Mouse (Mus musculus) CH12.LX (cell line): ENCODE measurements around the gene Dpf3. TPM values are rescaled to one million over a fixed set of nuclear protein-coding genes. Genes with fewer than 3 reads are reported as not detected.

Experiments used
- DNase-seq: peaks from one replicate; pipeline ENCODE4 v3.0.0-alpha.2; 2013; ENCODE audit errors: extremely low read depth
- H3K27ac ChIP-seq: 2 replicates; pipeline ENCODE4 v1.5.1; 2012; ENCODE audit warnings: low read depth, mild to moderate bottlenecking, control low read depth, moderate library complexity; ENCODE audit not compliant: insufficient read depth
- H3K27me3 ChIP-seq: replicated peaks from 2 replicates; pipeline ENCODE3; 2012; ENCODE audit warnings: inconsistent platforms
- H3K36me3 ChIP-seq, 2 experiments: replicated peaks in 1 of 2; 2 replicates each; pipeline versions ENCODE3 to v1.6.1; 2012; ENCODE audit warnings: inconsistent platforms in 1 of 2, low read length in 1 of 2, mild to moderate bottlenecking in 1 of 2, mixed read lengths in 1 of 2, moderate library complexity in 1 of 2; ENCODE audit not compliant: control insufficient read depth in 1 of 2, insufficient read depth in 1 of 2
- H3K4me1 ChIP-seq, 2 experiments: 2 replicates each; pipeline ENCODE4 v1.6.1; 2012; ENCODE audit warnings: inconsistent platforms in 1 of 2, moderate library complexity in 1 of 2; ENCODE audit not compliant: insufficient read depth in 2 of 2, control insufficient read depth in 1 of 2
- H3K4me2 ChIP-seq: 2 replicates; pipeline ENCODE4 v1.6.1; 2012; ENCODE audit warnings: low read depth, mild to moderate bottlenecking, control low read depth; ENCODE audit not compliant: poor library complexity, insufficient read depth, severe bottlenecking
- H3K4me3 ChIP-seq, 3 experiments: fragments of 150-350 bp in 1 of 3; sonication (generic) in 1 of 3; replicated peaks in 1 of 3; 2 replicates each; pipeline versions ENCODE3 to v1.5.1; 2011 to 2012; ENCODE audit warnings: low read depth in 2 of 3, low read length in 2 of 3, mild to moderate bottlenecking in 2 of 3, moderate library complexity in 2 of 3, control low read depth in 1 of 3, improper control_type of control experiment in 1 of 3, inconsistent platforms in 1 of 3, mixed read lengths in 1 of 3; ENCODE audit not compliant: poor library complexity in 1 of 3
- H3K79me2 ChIP-seq: replicated peaks from 2 replicates; pipeline ENCODE4 v1.6.1; 2012; ENCODE audit warnings: mild to moderate bottlenecking, moderate library complexity; ENCODE audit not compliant: control insufficient read depth, poor library complexity, insufficient read depth, severe bottlenecking; ENCODE audit errors: extremely low read depth
- H3K9ac ChIP-seq: 2 replicates; pipeline ENCODE4 v1.6.1; 2012; ENCODE audit warnings: low read depth, mild to moderate bottlenecking, control low read depth, moderate library complexity; ENCODE audit not compliant: insufficient read depth
- H3K9me3 ChIP-seq: replicated peaks from 2 replicates; pipeline ENCODE3; 2012; ENCODE audit warnings: low read length, inconsistent platforms, mixed read lengths
- CHD1 ChIP-seq: IDR thresholded peaks from 2 replicates; pipeline ENCODE4 v1.6.1; 2012; ENCODE audit warnings: low read depth, low read length, improper control_type of control experiment, inconsistent platforms
- CHD2 ChIP-seq: IDR thresholded peaks from 2 replicates; pipeline ENCODE4 v1.6.1; 2011; ENCODE audit warnings: low read length, improper control_type of control experiment
- EP300 ChIP-seq: IDR thresholded peaks from 2 replicates; pipeline ENCODE4 v1.6.1; 2011; ENCODE audit warnings: low read length, improper control_type of control experiment
- HCFC1 ChIP-seq: IDR thresholded peaks from 2 replicates; pipeline ENCODE4 v1.6.1; 2012; ENCODE audit warnings: low read depth, mild to moderate bottlenecking, inconsistent platforms, low read length, improper control_type of control experiment
- MAX ChIP-seq: IDR thresholded peaks from 2 replicates; pipeline ENCODE4 v1.6.1; 2011; ENCODE audit warnings: low read length, improper control_type of control experiment
- MAZ ChIP-seq: IDR thresholded peaks from 2 replicates; pipeline ENCODE4 v1.6.1; 2012; ENCODE audit warnings: low read depth, mild to moderate bottlenecking, inconsistent platforms, low read length, improper control_type of control experiment, moderate library complexity
- MXI1 ChIP-seq: IDR thresholded peaks from 2 replicates; pipeline ENCODE4 v1.6.1; 2011; ENCODE audit warnings: mild to moderate bottlenecking, low read depth, low read length, improper control_type of control experiment
- RAD21 ChIP-seq: IDR thresholded peaks from 2 replicates; pipeline ENCODE4 v1.6.1; 2011; ENCODE audit warnings: low read depth, mild to moderate bottlenecking, low read length, improper control_type of control experiment, moderate library complexity
- SIN3A ChIP-seq: IDR thresholded peaks from 2 replicates; pipeline ENCODE4 v1.6.1; 2012; ENCODE audit warnings: low read length, improper control_type of control experiment, inconsistent platforms
- UBTF ChIP-seq: IDR thresholded peaks from 2 replicates; pipeline ENCODE4 v1.6.1; 2012; ENCODE audit warnings: low read depth, mild to moderate bottlenecking, inconsistent platforms, low read length, improper control_type of control experiment, moderate library complexity
- ZC3H11A ChIP-seq: IDR thresholded peaks from 2 replicates; pipeline ENCODE4 v1.6.1; 2012; ENCODE audit warnings: low read depth, mild to moderate bottlenecking, inconsistent platforms, low read length, improper control_type of control experiment
- ZMIZ1 ChIP-seq: IDR thresholded peaks from 2 replicates; pipeline ENCODE4 v1.6.1; 2012; ENCODE audit warnings: low read depth, mild to moderate bottlenecking, inconsistent platforms, low read length, improper control_type of control experiment
- ZNF384 ChIP-seq: IDR thresholded peaks from 2 replicates; pipeline ENCODE4 v1.6.1; 2012; ENCODE audit warnings: low read depth, low read length, improper control_type of control experiment, inconsistent platforms
- dilution Hi-C: fragments of 300-500 bp; cut with MboI; formaldehyde crosslinking; loops from 2 replicates; pipeline ENCODE4 v1.14.3; 2020; ENCODE audit warnings: low sequenced_read_pairs; ENCODE audit not compliant: extremely low pct_unique_long_range_greater_than_20kb, extremely low pct_ligation_motif_present
- in situ Hi-C: fragments of 300-500 bp; cut with MboI; formaldehyde crosslinking; loops from 3 replicates; pipeline ENCODE4 v1.14.3; 2019; ENCODE audit warnings: low sequenced_read_pairs, low pct_ligation_motif_present, low pct_unique_long_range_greater_than_20kb, mixed read lengths
- polyA plus RNA-seq: library from polyadenylated mRNA; unstranded; fragments of >175 nt; gene quantifications from 2 replicates; pipeline ENCODE4 v1.2.1, GENCODE M21; 2012; ENCODE audit warnings: low read depth; ENCODE audit not compliant: insufficient read length
- total RNA-seq, 2 experiments: library from RNA; depleted of rRNA; stranded (reverse); fragments of 300-350 nt in 1 of 2; fragments of >200 nt in 1 of 2; gene quantifications; 2 replicates each; pipeline ENCODE4 v1.2.3; 2012 to 2014

The Dpf3 gene
- total and polyA plus RNA-seq, 3 experiments: 0.42 to 1.2 (median 1.2) TPM

- TF ChIP-seq ZNF384: no peak
- no peak for TF ChIP-seq HCFC1
- TF ChIP-seq MXI1: no peak
- TF ChIP-seq MAX: no peak
- no peak for TF ChIP-seq SIN3A
- no peak for TF ChIP-seq UBTF
- no peak for TF ChIP-seq MAZ
- Histone ChIP-seq H3K36me3 (no peaks in the 10 kb centered on the region), H3K9ac (no peak overlapping the region), H3K4me1 (no peaks in the 10 kb centered on the region; a peak in 1 of 4 replicates), H3K79me2 (no peaks in the 10 kb centered on the region), H3K9me3 (no peaks in the 10 kb centered on the region), H3K4me3 (no peak overlapping the region), H3K27ac (no peak overlapping the region), H3K27me3 (no peaks in the 10 kb centered on the region), H3K4me2 (no peak overlapping the region)
- dilution Hi-C loops: no loop called here
- DNase-seq: no peak
- in situ Hi-C loops: no loop called here
These were observed 276.8 kb downstream of the Dpf3 start for GRCm38 (mm10) chr12:83210735-83211134.

GRCm38 (mm10) chr12:83210294-83210693 lies 277.2 kb downstream of the Dpf3 start:
- Histone ChIP-seq H3K36me3 (no peaks in the 10 kb centered on the region), H3K4me1 (no peaks in the 10 kb centered on the region; a peak in 1 of 4 replicates), H3K9me3 (no peaks in the 10 kb centered on the region), H3K27me3 (no peaks in the 10 kb centered on the region), H3K4me2 (no peak overlapping the region), H3K27ac (no peak overlapping the region), H3K4me3 (no peak overlapping the region), H3K79me2 (no peaks in the 10 kb centered on the region), H3K9ac (no peak overlapping the region)
- TF ChIP-seq ZC3H11A: no peak
- no peak for TF ChIP-seq RAD21
- no peak for TF ChIP-seq CHD1
- no peak for TF ChIP-seq ZMIZ1
- DNase-seq: no peak
- dilution Hi-C loops: no loop called here
- in situ Hi-C loops: no loop called here

- no peaks in the 10 kb centered on the region; a peak in 1 of 4 replicates for H3K4me1 ChIP-seq
- no peaks in the 10 kb centered on the region for H3K27me3 ChIP-seq
- H3K4me3 ChIP-seq: no peak overlapping the region
- dilution Hi-C loops (no loop called here), in situ Hi-C loops (no loop called here)
- TF ChIP-seq CHD2 (no peak), EP300 (no peak)
- no peaks in the 10 kb centered on the region for H3K36me3 ChIP-seq
- H3K79me2 ChIP-seq: no peaks in the 10 kb centered on the region
- DNase-seq: no peak
- no peak overlapping the region for H3K4me2 ChIP-seq
- H3K27ac ChIP-seq: no peak overlapping the region
- no peaks in the 10 kb centered on the region for H3K9me3 ChIP-seq
- no peak overlapping the region for H3K9ac ChIP-seq
These were observed 278.1 kb downstream of the Dpf3 start for GRCm38 (mm10) chr12:83209461-83209860.
